Mouse (Mus musculus) thymus, adult 2 months (tissue): Measurements from ENCODE around the gene 4930452B06Rik.

Experiments used
- CTCF ChIP-seq: fragments of 200-500 bp; IDR thresholded peaks from 2 replicates; pipeline ENCODE4 v1.5.1; 2012; ENCODE audit warnings: mild to moderate bottlenecking, control low read depth, low read length, moderate library complexity, borderline replicate concordance; ENCODE audit not compliant: control insufficient read depth, poor library complexity, insufficient read depth; ENCODE audit errors: extremely low read depth
- POLR2A ChIP-seq: fragments of 200-500 bp; IDR thresholded peaks from 2 replicates; pipeline ENCODE4 v1.6.1; 2012; ENCODE audit warnings: mild to moderate bottlenecking, low read length, control low read depth, moderate library complexity; ENCODE audit not compliant: control insufficient read depth, poor library complexity, insufficient read depth; ENCODE audit errors: extremely low read depth

- no peak for TF ChIP-seq CTCF
- no peak for TF ChIP-seq POLR2A
Measured at GRCm38 (mm10) chr14:8689451-8689850, 23.4 kb upstream of the 4930452B06Rik start.
